Mouse (Mus musculus): Measurements from ENCODE around the gene Gprc5b. TPM values are rescaled to one million over a fixed set of nuclear protein-coding genes. Genes with fewer than 3 reads are reported as not detected.

Gene Gprc5b
- total and polyA plus RNA-seq, 3 experiments, result 0.04 to 0.06 TPM; not detected in 1

DNA sequence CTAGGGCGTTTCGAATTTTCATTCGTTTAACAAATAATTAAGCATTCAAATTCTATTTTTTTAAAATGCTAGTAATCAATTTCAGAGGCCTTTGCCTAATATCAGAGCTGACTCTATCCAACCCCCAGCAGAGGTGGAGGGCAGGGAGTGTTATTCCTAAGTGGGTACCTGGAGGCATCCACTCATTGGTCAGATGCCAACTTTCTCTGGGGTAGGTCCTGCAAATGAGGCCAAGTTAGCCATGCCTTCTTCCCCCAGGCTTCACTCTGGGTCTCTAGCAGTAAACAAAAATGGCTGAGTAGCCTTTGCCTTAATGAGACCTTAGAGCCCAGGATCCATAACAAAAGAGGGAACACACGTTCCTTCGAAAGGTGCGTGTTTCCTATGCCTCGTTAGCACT, 15.9 kb downstream of the Gprc5b start:
- Histone ChIP-seq H3K79me2 (replicated peaks; ENCODE audit: control insufficient read depth, extremely low read depth, insufficient read depth, poor library complexity, severe bottlenecking) (no peaks in the 10 kb centered on the region), H3K4me2 (ENCODE audit: insufficient read depth, low read depth, poor library complexity, severe bottlenecking) (no peak overlapping the region), H3K4me3 (replicated peaks in 1 of 3; ENCODE audit: low read depth in 2 of 3, low read length in 2 of 3, poor library complexity in 1 of 3) (no peak overlapping the region), H3K9me3 (replicated peaks; ENCODE audit: low read length) (no peaks in the 10 kb centered on the region), H3K4me1 (ENCODE audit: control insufficient read depth in 1 of 2, insufficient read depth in 2 of 2) (0 out of 4 replicates have a peak, but pooled peaks cover 0 to 5% of the 10 kb centered on the region in 2 experiments), H3K27ac (ENCODE audit: insufficient read depth, low read depth) (no peak overlapping the region), H3K27me3 (replicated peaks) (peaks cover 15% of the 10 kb centered on the region), H3K9ac (ENCODE audit: insufficient read depth, low read depth) (no peak overlapping the region), H3K36me3 (replicated peaks in 1 of 2; ENCODE audit: control insufficient read depth in 1 of 2, insufficient read depth in 1 of 2, low read length in 1 of 2) (no peaks in the 10 kb centered on the region)
- dilution Hi-C loops (cut with MboI; ENCODE audit: extremely low pct_ligation_motif_present, extremely low pct_unique_long_range_greater_than_20kb, low sequenced_read_pairs) (no loop called here), in situ Hi-C loops (cut with MboI; ENCODE audit: low pct_ligation_motif_present, low pct_unique_long_range_greater_than_20kb, low sequenced_read_pairs) (no loop called here)
- no peak for TF ChIP-seq SIN3A (IDR thresholded peaks at IDR 0.05; ENCODE audit: low read length)
- no peak for TF ChIP-seq ZNF384 (IDR thresholded peaks at IDR 0.05; ENCODE audit: low read depth, low read length)
- no peak for TF ChIP-seq MAX (IDR thresholded peaks at IDR 0.05; ENCODE audit: low read length)
- no peak for TF ChIP-seq POLR2AphosphoS2 (IDR thresholded peaks at IDR 0.05; ENCODE audit: low read depth, low read length)
- no peak for TF ChIP-seq GABPA (IDR thresholded peaks at IDR 0.05; ENCODE audit: insufficient replicate concordance, low read depth, low read length)
- no peak for TF ChIP-seq ZKSCAN1 (IDR thresholded peaks at IDR 0.05; ENCODE audit: borderline replicate concordance, low read depth, low read length)
- no peak for DNase-seq (ENCODE audit: extremely low read depth)

DNA sequence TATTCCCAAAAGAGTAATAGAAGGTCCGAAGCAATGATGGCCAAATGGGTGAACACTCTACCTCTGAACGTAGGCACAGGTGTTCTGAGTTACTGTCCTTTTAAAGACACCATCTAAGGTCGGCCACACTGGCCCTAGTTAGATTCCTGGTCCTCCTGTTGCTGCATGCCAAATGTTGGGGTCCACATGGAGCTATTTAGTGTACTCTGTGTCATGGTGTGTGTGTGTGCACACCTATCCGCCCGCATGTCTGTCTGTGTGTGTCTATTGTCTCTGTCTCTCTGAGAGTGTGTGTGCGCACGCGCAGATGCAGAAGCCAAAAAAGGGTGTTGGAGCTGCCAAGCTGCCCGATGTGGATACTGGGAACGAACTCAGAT, 17.9 kb downstream of the Gprc5b start:
- dilution Hi-C loops (cut with MboI; ENCODE audit: extremely low pct_ligation_motif_present, extremely low pct_unique_long_range_greater_than_20kb, low sequenced_read_pairs), result no loop called here
- peaks cover 11% of the 10 kb centered on the region for H3K27me3 ChIP-seq (replicated peaks)
- H3K36me3 ChIP-seq (replicated peaks in 1 of 2; ENCODE audit: control insufficient read depth in 1 of 2, insufficient read depth in 1 of 2, low read length in 1 of 2), result no peaks in the 10 kb centered on the region
- in situ Hi-C loops (cut with MboI; ENCODE audit: low pct_ligation_motif_present, low pct_unique_long_range_greater_than_20kb, low sequenced_read_pairs), result no loop called here
- no peaks in the 10 kb centered on the region for H3K79me2 ChIP-seq (replicated peaks; ENCODE audit: control insufficient read depth, extremely low read depth, insufficient read depth, poor library complexity, severe bottlenecking)
- 0 out of 4 replicates have a peak, but pooled peaks cover 0 to 5% of the 10 kb centered on the region in 2 experiments for H3K4me1 ChIP-seq (ENCODE audit: control insufficient read depth in 1 of 2, insufficient read depth in 2 of 2)
- no peak overlapping the region for H3K4me3 ChIP-seq (replicated peaks in 1 of 3; ENCODE audit: low read depth in 2 of 3, low read length in 2 of 3, poor library complexity in 1 of 3)
- no peak for TF ChIP-seq EP300 (IDR thresholded peaks at IDR 0.05; ENCODE audit: low read length)
- TF ChIP-seq MYC (IDR thresholded peaks at IDR 0.05; ENCODE audit: low read depth, low read length), result no peak
- no peak for TF ChIP-seq MEF2A (IDR thresholded peaks at IDR 0.05; ENCODE audit: borderline replicate concordance, low read depth, low read length)
- TF ChIP-seq USF1 (IDR thresholded peaks at IDR 0.05; ENCODE audit: low read depth, low read length), result no peak
- TF ChIP-seq JUN (IDR thresholded peaks at IDR 0.05; ENCODE audit: insufficient read depth, low read depth, low read length), result no peak
- no peak for TF ChIP-seq CTCF (conservative IDR thresholded peaks at IDR 0.05 in 1 of 2, IDR thresholded peaks at IDR 0.05 in 1 of 2; ENCODE audit: low read depth in 2 of 2, low read length in 2 of 2)
- no peak for TF ChIP-seq E2F4 (IDR thresholded peaks at IDR 0.05; ENCODE audit: insufficient replicate concordance, low read depth, low read length)
- TF ChIP-seq CHD2 (IDR thresholded peaks at IDR 0.05; ENCODE audit: low read length), result no peak
- no peak for TF ChIP-seq MAFK (IDR thresholded peaks at IDR 0.05; ENCODE audit: insufficient replicate concordance, low read length)
- no peak for TF ChIP-seq CHD1 (IDR thresholded peaks at IDR 0.05; ENCODE audit: low read depth, low read length)
- no peak for TF ChIP-seq POLR2A (IDR thresholded peaks at IDR 0.05; ENCODE audit: low read depth, low read length)
- no peak for TF ChIP-seq UBTF (IDR thresholded peaks at IDR 0.05; ENCODE audit: low read depth, low read length)
- TF ChIP-seq SMC3 (IDR thresholded peaks at IDR 0.05; ENCODE audit: low read depth, low read length), result no peak
- TF ChIP-seq RAD21 (IDR thresholded peaks at IDR 0.05; ENCODE audit: low read depth, low read length), result no peak
- TF ChIP-seq MXI1 (IDR thresholded peaks at IDR 0.05; ENCODE audit: low read depth, low read length), result no peak
- TF ChIP-seq TBP (conservative IDR thresholded peaks at IDR 0.05; ENCODE audit: low read depth, low read length), result no peak
- TF ChIP-seq KAT2A (IDR thresholded peaks at IDR 0.05; ENCODE audit: insufficient replicate concordance, low read length), result no peak
- no peak for TF ChIP-seq SIN3A (IDR thresholded peaks at IDR 0.05; ENCODE audit: low read length)
- DNase-seq (ENCODE audit: extremely low read depth), result no peak
- no peak overlapping the region for H3K9ac ChIP-seq (ENCODE audit: insufficient read depth, low read depth)
- no peaks in the 10 kb centered on the region for H3K9me3 ChIP-seq (replicated peaks; ENCODE audit: low read length)
- no peak overlapping the region for H3K27ac ChIP-seq (ENCODE audit: insufficient read depth, low read depth)
- H3K4me2 ChIP-seq (ENCODE audit: insufficient read depth, low read depth, poor library complexity, severe bottlenecking), result no peak overlapping the region
